Mouse (Mus musculus) brain, embryonic 14.5 days (tissue): ENCODE data around the gene Cct7. TPM values are rescaled to one million over a fixed set of nuclear protein-coding genes. Genes with fewer than 3 reads are reported as not detected.

ENCODE experiments used
- DNase-seq: peaks from one replicate; pipeline ENCODE4 v3.0.0-alpha.2; 2011; ENCODE audit warnings: low read depth
- CTCF ChIP-seq: fragments of 200-500 bp; IDR thresholded peaks from 2 replicates; pipeline ENCODE4 v1.5.1; 2012; ENCODE audit warnings: inconsistent platforms, mild to moderate bottlenecking, moderate library complexity, borderline replicate concordance; ENCODE audit not compliant: insufficient read depth, insufficient read length; ENCODE audit errors: extremely low read depth
- POLR2A ChIP-seq: fragments of 200-500 bp; IDR thresholded peaks from 2 replicates; pipeline ENCODE4 v1.6.1; 2012; ENCODE audit warnings: mild to moderate bottlenecking, inconsistent platforms, borderline replicate concordance; ENCODE audit not compliant: poor library complexity, insufficient read depth, insufficient read length, severe bottlenecking; ENCODE audit errors: extremely low read depth
- polyA plus RNA-seq: library from polyadenylated mRNA; depleted of rRNA; stranded (reverse); fragments of >200 nt; gene quantifications from 2 replicates; pipeline ENCODE4 v1.2.3, GENCODE M21; 2012; rRNA removed

Cct7 gene
- polyA plus RNA-seq, 1 experiment: 319 TPM

GRCm38 (mm10) chr6:85513531-85513910 is 62.2 kb downstream of the Cct7 start, which contains the start of gene Egr4:
Gene Egr4, minus strand, starts transcription at chr6:85513589.
- TF ChIP-seq POLR2A (no peak), CTCF (no peak)
- DNase-seq: peak; percentile 73

DNA sequence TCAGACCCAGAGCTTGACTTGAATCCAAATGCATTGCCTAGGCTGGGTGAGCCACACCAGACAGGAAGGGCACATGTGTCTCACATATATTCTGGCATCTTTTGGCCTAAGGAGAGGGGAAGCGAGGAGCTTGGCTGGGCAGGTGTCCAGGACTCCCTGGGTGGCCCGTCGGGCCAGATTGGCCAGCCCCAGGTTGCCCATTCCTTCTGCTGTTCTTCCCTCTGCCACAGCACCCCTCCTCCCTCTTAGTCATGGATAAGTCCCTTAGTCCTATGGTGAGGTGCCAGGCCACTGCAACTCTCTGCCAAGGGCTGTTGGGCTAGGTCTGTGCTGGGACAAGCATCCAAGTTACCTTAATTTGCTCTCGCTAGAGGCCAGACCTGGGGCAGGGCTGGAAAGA is 64.6 kb downstream of the Cct7 start:
- TF ChIP-seq POLR2A (no peak), CTCF (no peak)
- peak; percentile 42 for DNase-seq

Other genes starting within 250 kb of the Cct7 start
- gene Sfxn5, start 118.1 kb upstream of the Cct7 start, polyA plus RNA-seq: 15.1 and 17.5 TPM in 2 replicates
- gene Rab11fip5, start 76.9 kb upstream of the Cct7 start, polyA plus RNA-seq: 14.8 and 23.1 TPM in 2 replicates
- not detected in 2 replicates for gene Noto, start 27.6 kb upstream of the Cct7 start, polyA plus RNA-seq
- gene Smyd5, start 19.5 kb upstream of the Cct7 start, polyA plus RNA-seq: 65.3 and 67.0 TPM in 2 replicates
- 16.7 and 22.8 TPM in 2 replicates for gene Pradc1, start 456 bp downstream of the Cct7 start, polyA plus RNA-seq
- 17.7 and 24.5 TPM in 2 replicates for gene Fbxo41, start 51.5 kb downstream of the Cct7 start, polyA plus RNA-seq
- 0.05 and 0.10 TPM in 2 replicates for gene Egr4, start 62.1 kb downstream of the Cct7 start, polyA plus RNA-seq
- gene Alms1, start 136.0 kb downstream of the Cct7 start, polyA plus RNA-seq: 5.3 and 7.1 TPM in 2 replicates